Mouse (Mus musculus) embryo, embryonic 10 days (tissue): ENCODE data around the gene Usp2.

Experiments
- DNase-seq: peaks from one replicate; pipeline ENCODE4 v3.0.0-alpha.2; 2015; ENCODE audit warnings: low spot score

The Usp2 gene

GRCm38 (mm10) chr9:44075996-44076763 lies 9.4 kb downstream of the Usp2 start:
- DNase-seq = no peak

- peak; percentile 79 for DNase-seq
These were observed 9.9 kb downstream of the Usp2 start for GRCm38 (mm10) chr9:44076764-44077120.

GRCm38 (mm10) chr9:44077266-44077910 lies 10.6 kb downstream of the Usp2 start:
- no peak for DNase-seq

- no peak for DNase-seq
These were observed 11.4 kb downstream of the Usp2 start for GRCm38 (mm10) chr9:44078136-44078797.

- DNase-seq = no peak
These were observed 12.3 kb downstream of the Usp2 start for GRCm38 (mm10) chr9:44078955-44079756.

GRCm38 (mm10) chr9:44079997-44080780 lies 13.4 kb downstream of the Usp2 start:
- DNase-seq = no peak

- DNase-seq = no peak
These were observed 14.1 kb downstream of the Usp2 start for GRCm38 (mm10) chr9:44080953-44081352.

GRCm38 (mm10) chr9:44081581-44081980 lies 14.8 kb downstream of the Usp2 start:
- no peak for DNase-seq

GRCm38 (mm10) chr9:44082266-44082665 lies 15.4 kb downstream of the Usp2 start:
- no peak for DNase-seq

GRCm38 (mm10) chr9:44083392-44084121 lies 16.7 kb downstream of the Usp2 start:
- peak; percentile 25 for DNase-seq

- peak; percentile 36 for DNase-seq
These were observed 17.4 kb downstream of the Usp2 start for GRCm38 (mm10) chr9:44084236-44084635.

- peak; percentile 89 for DNase-seq
These were observed 17.9 kb downstream of the Usp2 start for GRCm38 (mm10) chr9:44084659-44085229.

- DNase-seq = no peak
These were observed 18.5 kb downstream of the Usp2 start for GRCm38 (mm10) chr9:44085276-44085675.

- no peak for DNase-seq
These were observed 19.2 kb downstream of the Usp2 start for GRCm38 (mm10) chr9:44085741-44086665.

- no peak for DNase-seq
These were observed 20.1 kb downstream of the Usp2 start for GRCm38 (mm10) chr9:44086960-44087359.

GRCm38 (mm10) chr9:44087761-44088455 lies 21.1 kb downstream of the Usp2 start:
- DNase-seq = peak; percentile 59

GRCm38 (mm10) chr9:44088877-44089608 lies 22.2 kb downstream of the Usp2 start:
- DNase-seq = no peak
